Mouse (Mus musculus): ENCODE results near the gene Wasf1. TPM values are rescaled to one million over a fixed set of nuclear protein-coding genes. Genes with fewer than 3 reads are reported as not detected.

The Wasf1 gene
- total RNA-seq, 2 experiments from 2014 or later: 303 to 306 TPM

- peak; percentile 27 to 57 for DNase-seq (ENCODE audit: extremely low spot score in 1 of 2, low spot score in 2 of 2)
- intact Hi-C loops (cut with DNase I): loop anchor here (2.0 to 10.0 kb wide), 4 partner anchors 42 to 234 kb away; partner anchors contain the start of gene Mettl24
Observed at GRCm38 (mm10) chr10:40884279-40884806, 1.1 kb downstream of the Wasf1 start.

DNA sequence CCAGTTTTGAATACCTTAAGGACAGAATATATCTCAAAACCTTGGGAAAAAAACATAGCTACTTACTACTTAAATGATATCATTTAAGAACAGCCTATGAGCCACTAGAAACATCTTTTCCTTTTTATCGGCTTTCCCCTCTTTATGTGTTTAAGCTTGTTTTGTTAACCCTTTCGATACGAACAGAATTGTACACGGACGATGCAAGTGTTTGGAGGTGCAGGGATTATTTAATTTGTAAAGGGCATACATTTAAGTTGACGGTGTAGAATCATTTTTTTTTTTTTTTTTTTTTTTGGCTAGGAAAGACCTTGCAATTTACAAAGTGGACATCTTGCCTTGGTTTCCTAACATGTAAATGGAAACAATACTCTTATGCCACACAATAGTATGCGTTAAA, 2.2 kb downstream of the Wasf1 start:
- DNase-seq (ENCODE audit: extremely low spot score in 1 of 2, low spot score in 2 of 2): no peak
- intact Hi-C loops (cut with DNase I): loop anchor here (2.0 to 10.0 kb wide), 2 partner anchors 131 to 235 kb away; no protein-coding TSS in a partner anchor

GRCm38 (mm10) chr10:40887316-40887715, 4.0 kb downstream of the Wasf1 start:
- intact Hi-C loops (cut with DNase I): loop anchor here (10.0 kb wide), 1 partner anchor 133 kb away; no protein-coding TSS in a partner anchor
- no peak for DNase-seq (ENCODE audit: extremely low spot score in 1 of 2, low spot score in 2 of 2)

DNA sequence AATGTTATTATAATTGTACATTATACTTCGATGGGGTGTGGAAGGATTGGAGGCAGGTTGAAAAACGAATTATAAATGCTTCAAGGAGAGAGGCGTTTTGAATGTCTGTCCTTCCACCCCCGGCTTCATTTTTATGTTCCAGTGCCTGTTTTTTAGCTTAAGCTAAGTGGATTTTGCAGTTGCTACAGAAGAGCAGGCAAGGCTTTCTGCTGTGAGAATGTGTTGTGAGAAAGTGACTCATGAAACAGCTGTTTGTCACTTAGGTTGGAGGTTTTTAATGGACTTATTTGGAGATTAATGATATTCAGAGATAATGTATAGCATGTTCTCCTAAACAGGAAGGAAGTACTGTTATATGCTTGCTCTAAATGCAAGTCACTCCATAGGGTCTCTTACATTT, 5.9 kb downstream of the Wasf1 start:
- no peak for DNase-seq (ENCODE audit: extremely low spot score in 1 of 2, low spot score in 2 of 2)
- intact Hi-C loops (cut with DNase I): loop anchor here (10.0 kb wide), 1 partner anchor 134 kb away; no protein-coding TSS in a partner anchor

GRCm38 (mm10) chr10:40895765-40896164, 12.5 kb downstream of the Wasf1 start:
- intact Hi-C loops (cut with DNase I): no loop called here

DNA sequence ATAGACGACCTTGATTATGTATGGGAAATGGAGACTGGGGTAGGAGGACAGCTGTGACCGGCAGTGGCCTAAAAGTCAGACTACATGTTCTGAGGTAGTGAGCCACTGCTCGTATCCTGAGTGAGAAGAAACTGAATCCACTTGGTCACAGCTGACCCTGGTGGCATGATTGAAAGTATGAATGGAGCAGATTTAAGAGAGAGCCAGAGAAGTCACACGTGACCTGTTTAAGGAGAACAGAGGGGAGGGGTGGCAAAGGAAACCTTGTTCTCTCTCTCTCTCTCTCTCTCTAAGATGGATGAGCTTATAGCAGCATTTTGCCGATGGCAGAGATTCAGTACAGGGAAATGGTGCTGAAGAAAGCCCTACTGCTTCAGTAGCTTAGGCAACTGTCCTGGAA, 13.4 kb downstream of the Wasf1 start:
- intact Hi-C loops (cut with DNase I): no loop called here
- DNase-seq (ENCODE audit: extremely low spot score in 1 of 2, low spot score in 2 of 2): no peak

More at GRCm38 (mm10) chr10:40895765-40896164, 12.5 kb downstream of the Wasf1 start:
- no peak for DNase-seq (ENCODE audit: extremely low spot score in 1 of 2, low spot score in 2 of 2)

DNA sequence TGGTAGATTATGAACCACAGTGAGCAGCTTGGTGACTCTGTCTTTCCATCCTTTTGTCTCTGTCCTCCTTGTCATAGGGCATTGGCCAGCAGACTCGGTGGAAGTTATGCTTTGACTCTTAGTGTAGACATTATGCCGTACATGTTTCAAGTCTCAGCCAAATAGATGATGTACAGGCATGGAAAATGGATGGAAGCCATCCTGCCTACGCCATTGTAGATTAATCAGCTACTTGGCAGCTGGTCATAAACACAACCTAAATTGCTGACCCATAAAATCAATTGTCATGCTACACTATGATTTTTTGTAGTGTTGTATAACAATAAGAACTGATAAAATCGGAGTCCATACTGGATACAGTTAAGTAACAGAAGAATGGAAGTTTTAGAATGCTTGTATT, 18.5 kb downstream of the Wasf1 start:
- intact Hi-C loops (cut with DNase I): no loop called here
- DNase-seq (ENCODE audit: extremely low spot score in 1 of 2, low spot score in 2 of 2): no peak

- no peak for DNase-seq (ENCODE audit: extremely low spot score in 1 of 2, low spot score in 2 of 2)
- intact Hi-C loops (cut with DNase I): no loop called here
Observed at GRCm38 (mm10) chr10:40906131-40906530, 22.9 kb downstream of the Wasf1 start.

DNA sequence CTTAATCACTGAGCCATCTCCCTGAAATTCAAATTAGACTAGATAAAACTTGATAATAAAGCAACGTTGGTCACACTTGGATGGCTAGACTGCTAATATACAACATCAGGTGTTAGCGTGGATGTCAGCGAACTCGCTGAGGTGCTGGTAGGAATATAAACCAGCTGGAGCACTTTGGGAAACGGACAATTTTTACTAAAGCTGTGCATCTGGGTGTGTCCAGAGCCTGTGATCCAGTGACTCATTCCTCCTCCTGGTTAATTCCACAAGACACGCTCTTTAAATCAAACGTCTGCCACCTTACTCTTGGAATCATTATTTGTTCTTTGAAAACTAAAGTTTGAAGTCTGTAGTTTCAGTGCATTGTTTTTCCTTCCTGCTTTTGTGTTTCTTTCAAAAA, 23.5 kb downstream of the Wasf1 start:
- intact Hi-C loops (cut with DNase I): no loop called here
- no peak for DNase-seq (ENCODE audit: extremely low spot score in 1 of 2, low spot score in 2 of 2)

- DNase-seq (ENCODE audit: extremely low spot score in 1 of 2, low spot score in 2 of 2): no peak
- intact Hi-C loops (cut with DNase I): no loop called here
Observed at GRCm38 (mm10) chr10:40908580-40908979, 25.3 kb downstream of the Wasf1 start.

- no peak for DNase-seq (ENCODE audit: extremely low spot score in 1 of 2, low spot score in 2 of 2)
- intact Hi-C loops (cut with DNase I): no loop called here
Observed at GRCm38 (mm10) chr10:40910811-40911210, 27.5 kb downstream of the Wasf1 start.

DNA sequence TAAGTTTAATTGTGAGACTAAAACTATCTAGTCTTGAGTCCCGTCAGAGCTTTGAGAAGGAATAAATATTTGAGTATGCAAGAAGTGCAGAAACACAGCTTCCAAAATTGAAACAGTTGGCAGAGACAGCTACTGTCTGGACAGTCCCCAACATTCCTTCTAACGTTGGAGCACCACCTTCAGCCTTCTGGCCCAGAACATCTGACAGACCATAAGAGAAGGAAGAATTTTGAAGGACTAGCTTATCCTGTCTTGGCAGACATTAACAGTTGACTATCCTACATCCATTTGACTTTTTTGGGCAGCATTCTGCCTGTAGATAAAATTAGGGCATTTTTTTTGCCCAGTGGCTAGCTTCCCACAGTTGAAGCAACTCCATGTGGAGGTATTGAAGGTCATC, 32.0 kb downstream of the Wasf1 start:
- no peak for DNase-seq (ENCODE audit: extremely low spot score in 1 of 2, low spot score in 2 of 2)
- intact Hi-C loops (cut with DNase I): no loop called here

GRCm38 (mm10) chr10:40918669-40919440, 35.6 kb downstream of the Wasf1 start:
- intact Hi-C loops (cut with DNase I): no loop called here
- no peak for DNase-seq (ENCODE audit: extremely low spot score in 1 of 2, low spot score in 2 of 2)

- intact Hi-C loops (cut with DNase I): no loop called here
- DNase-seq (ENCODE audit: extremely low spot score in 1 of 2, low spot score in 2 of 2): no peak
Observed at GRCm38 (mm10) chr10:40919464-40919863, 36.2 kb downstream of the Wasf1 start.

- no peak for DNase-seq (ENCODE audit: extremely low spot score in 1 of 2, low spot score in 2 of 2)
- intact Hi-C loops (cut with DNase I): no loop called here
Observed at GRCm38 (mm10) chr10:40932995-40933394, 49.7 kb downstream of the Wasf1 start.

GRCm38 (mm10) chr10:40936160-40936726, 53.0 kb downstream of the Wasf1 start:
- DNase-seq (ENCODE audit: extremely low spot score in 1 of 2, low spot score in 2 of 2): peak in 1 of 2 experiments; percentile 56

GRCm38 (mm10) chr10:40937569-40937968, 54.3 kb downstream of the Wasf1 start:
- intact Hi-C loops (cut with DNase I): no loop called here

More at GRCm38 (mm10) chr10:40936160-40936726, 53.0 kb downstream of the Wasf1 start:
- intact Hi-C loops (cut with DNase I): no loop called here

DNA sequence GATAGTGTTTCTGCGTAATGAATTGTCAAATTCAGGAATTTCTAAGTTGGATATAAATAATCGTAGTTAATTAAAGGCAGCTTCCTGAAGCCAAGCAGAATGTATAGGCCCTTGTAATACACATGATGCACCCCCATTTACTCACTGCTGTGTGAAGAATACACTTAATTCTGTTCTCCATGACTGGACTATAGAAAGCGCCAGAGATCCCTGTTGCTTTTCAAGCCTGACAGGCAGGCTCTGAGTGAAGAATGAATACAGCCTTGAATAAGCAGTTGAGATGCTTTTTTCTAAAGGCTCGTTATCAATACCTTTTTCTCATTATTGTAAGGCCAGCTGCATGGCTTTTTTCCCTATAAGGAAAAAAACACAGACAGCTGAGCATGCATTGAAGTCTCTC, 59.4 kb downstream of the Wasf1 start:
- intact Hi-C loops (cut with DNase I): no loop called here
- no peak for DNase-seq (ENCODE audit: extremely low spot score in 1 of 2, low spot score in 2 of 2)

More at GRCm38 (mm10) chr10:40937569-40937968, 54.3 kb downstream of the Wasf1 start:
- no peak for DNase-seq (ENCODE audit: extremely low spot score in 1 of 2, low spot score in 2 of 2)

- DNase-seq (ENCODE audit: extremely low spot score in 1 of 2, low spot score in 2 of 2): no peak
- intact Hi-C loops (cut with DNase I): no loop called here
Observed at GRCm38 (mm10) chr10:40950176-40950575, 66.9 kb downstream of the Wasf1 start.

DNA sequence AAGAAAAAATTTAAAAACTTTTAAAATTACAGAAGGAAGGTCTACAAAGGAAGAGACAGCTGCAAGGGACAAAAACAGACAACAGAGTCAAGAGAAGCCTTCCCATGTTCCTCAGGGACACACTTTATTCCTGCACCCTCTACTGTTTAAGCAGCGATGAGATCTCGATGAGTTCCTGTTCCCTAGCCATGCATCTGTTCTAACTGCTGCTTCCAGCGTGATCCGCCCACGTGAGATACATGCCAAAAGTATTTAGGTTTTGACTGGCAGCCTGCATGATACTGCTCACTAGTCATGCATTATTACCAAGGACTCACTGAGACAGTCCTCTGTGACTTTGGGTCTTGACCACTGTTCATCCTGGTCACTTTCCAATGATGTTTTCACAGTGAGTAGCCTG, 72.9 kb downstream of the Wasf1 start:
- DNase-seq (ENCODE audit: extremely low spot score in 1 of 2, low spot score in 2 of 2): no peak
- intact Hi-C loops (cut with DNase I): no loop called here
